Mouse (Mus musculus): ENCODE measurements at regions not wholly inside any gene's neighbourhood (a gene's known extent, or its start where the extent isn't known, plus 50 kb on each side); places are given as distances from the start of the nearest gene placed in this dataset.

DNA sequence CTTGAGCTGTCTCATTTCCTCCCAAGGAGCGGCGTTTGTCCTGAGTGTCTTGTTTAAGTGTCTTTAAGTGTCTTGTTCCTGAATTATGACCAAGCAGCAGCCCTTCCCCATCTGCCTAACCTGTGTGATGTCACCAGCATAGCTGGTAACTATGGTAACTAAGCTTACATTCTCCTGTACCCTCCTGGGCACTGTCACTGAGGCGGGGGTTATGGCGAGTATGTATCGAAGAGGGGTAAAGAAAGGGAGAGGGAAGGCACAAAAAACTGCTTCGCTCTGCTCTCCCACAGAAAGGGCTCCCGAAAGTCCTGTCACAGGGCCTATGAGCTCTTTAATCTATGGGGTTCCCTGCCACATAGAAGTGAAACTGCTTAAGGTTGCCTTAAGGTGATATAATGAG, 89.6 kb downstream of the Ppp4r2 start:
- no peak for DNase-seq (ENCODE audit: low spot score in 2 of 2)

DNA sequence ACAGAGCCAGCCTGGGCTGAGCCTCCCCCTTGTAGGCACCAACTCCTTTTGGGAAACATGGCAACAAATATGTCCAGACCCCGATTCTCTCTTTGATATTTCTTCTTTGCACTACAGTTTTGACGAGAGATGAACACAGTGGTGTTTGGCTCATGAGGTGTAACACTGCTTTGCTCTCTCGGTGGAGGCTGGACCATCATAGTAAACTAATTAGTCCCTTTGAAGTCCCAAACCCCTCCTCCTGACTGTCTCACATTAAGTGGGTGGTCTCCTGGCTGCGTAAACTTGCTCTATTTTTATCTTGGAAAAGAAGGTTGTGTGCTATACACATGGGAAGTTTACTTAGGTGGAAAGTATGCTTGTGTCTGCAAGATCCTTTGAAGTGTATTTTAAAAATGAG, 90.3 kb downstream of the Ppp4r2 start:
- DNase-seq (ENCODE audit: low spot score in 2 of 2) = no peak

DNA sequence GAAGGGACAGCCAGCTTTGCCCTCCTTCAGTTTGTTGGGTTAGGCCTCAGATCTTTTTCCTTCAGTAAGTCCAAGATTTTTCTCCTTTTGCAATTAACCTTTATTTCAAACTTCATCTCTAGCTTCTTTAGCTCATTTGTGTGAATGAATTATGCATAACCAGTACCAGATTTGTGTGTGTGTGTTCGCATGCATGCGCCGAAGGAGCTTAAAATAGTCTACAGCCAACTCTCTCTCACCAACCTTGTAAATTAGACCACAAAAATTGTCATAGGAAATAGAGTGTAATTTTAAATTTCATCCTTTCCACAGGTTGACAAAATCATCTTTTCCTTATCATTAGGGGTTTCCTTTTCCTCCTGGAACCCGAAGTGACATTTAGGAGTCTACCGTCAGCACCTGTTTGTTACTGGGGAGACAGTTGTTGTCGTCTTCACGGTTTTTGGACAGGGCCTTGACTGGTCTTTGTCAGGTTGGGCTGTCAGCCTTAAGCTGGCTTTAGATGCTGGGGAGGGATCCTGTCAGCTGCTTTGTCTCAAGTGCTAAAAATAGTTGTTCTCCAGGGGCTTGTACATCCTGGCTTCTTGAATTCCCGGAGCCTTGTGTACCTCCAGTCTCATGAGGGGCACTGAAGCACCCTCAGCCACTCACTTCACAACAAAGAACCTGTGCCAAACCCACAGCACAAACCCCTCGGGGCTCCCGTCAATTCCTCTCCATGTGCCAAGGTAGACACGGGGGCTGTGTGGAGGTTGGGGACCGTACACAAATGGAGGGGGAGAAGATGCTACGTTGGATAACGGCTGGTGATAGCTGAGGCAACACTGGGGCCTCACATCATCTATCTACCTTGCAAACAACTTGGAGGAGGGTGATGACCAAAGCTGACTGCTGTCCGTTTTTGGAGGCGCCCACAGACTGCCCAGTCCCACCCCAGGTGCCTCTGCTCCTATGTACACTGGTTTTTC, 95.7 kb downstream of the Ppp4r2 start:
- DNase-seq (ENCODE audit: low spot score in 2 of 2) = no peak

DNA sequence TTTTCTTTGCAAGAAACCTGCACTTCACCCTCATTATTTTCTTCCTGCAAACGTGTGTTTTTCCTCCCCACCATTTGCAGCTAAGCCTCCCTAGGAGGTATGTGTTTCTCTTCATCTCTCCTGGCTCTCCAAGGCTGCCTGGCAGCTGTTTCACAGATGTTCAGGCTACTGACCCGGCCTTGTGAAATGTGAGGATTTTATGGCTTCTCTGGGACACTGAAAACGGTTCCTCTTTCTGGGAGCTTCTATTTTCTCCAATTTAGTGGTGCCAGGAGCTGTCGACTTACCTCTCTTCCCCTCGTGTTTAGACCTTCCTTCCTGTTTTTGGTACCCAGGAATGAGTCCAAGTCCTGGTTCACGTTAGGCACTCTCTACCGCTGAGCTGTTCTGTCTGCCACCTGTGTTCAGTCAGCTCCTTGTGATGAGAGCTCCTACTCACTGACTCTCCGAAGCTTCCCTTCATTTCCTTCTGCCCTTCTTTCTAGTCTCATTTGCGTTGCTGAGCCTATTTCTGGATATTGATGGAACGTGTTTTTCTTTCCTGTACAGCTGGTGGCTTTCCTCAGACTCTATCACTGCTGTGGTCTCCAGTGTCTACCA, 96.4 kb downstream of the Ppp4r2 start:
- no peak for DNase-seq (ENCODE audit: low spot score in 2 of 2)

DNA sequence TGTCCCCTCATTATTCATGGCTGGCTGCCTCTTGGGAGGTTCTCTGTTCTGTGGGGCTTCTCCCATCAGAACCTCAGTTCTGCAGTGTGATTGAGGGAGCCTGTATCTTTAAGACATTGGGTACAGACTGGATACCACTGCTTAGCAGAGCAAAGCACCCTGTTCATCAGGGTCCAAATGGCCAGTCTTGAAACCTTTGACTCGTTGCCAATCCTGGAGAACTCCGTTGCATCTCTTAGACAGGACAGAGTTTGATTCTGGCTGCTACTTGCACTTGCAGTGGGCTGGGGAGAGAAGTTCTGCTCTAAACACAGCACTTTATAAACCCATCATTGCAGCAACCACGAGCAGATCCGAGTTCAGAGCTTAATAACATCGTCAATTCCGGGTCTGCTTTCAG, 97.3 kb downstream of the Ppp4r2 start:
- DNase-seq (ENCODE audit: low spot score in 2 of 2) = no peak

DNA sequence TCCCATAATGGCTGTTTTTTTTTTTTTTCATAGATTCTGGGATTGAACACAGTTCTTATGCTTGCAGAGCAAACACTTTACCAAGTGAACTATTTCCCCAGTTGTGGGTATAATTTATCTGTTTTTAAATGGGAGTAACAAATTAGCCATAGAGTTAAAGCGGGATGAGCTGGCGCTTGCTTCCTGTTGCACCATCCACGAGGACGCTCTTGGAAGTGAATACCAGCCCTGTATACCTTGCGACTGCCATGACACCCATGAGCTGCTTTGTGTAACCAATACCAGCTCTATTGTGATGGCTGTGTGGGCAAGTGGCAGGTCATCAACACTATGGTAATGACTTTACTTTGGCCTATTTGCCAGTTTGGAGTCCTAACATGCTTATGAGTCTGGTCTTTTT, 101.0 kb downstream of the Ppp4r2 start:
- no peak for DNase-seq (ENCODE audit: low spot score in 2 of 2)

DNA sequence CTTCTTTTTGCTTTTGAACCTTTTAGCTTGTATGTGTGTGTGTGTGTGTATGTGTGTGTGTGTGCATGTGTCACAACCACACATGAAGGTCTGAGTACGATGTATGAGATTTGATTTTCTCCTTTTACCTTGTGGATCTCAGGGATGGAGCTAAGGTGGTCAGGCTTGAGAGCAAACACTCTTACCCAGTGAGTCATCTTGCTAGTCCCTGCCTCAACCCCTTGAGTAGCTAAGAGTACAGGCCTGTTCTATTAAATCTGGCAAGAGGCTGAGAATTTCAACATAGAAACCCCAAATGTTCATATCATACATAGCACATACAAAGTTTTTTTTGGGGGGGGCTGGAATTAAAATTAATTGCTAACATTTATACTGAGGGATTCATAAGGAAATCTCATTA, 104.4 kb downstream of the Ppp4r2 start:
- DNase-seq (ENCODE audit: low spot score in 2 of 2) = no peak

DNA sequence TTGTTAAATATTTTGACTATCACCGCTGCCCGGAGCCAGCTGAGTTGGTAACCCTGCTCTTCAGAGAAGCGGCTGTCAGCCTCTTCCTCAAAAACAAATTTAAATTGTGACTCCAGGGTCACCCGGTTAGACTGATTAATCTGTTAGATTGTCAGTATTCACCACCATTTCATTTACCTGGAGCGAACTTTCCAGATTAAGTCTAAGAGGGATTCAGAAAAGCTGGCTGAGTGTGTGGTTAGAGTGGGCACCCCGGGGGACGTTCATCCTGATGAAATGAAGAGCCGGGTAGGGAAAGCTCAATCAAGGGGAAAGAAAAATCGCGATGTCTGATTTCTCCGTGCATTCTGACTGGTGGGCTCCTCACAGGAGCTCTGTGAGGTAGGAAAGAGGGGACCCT, 105.0 kb downstream of the Ppp4r2 start:
- no peak for DNase-seq (ENCODE audit: low spot score in 2 of 2)

DNA sequence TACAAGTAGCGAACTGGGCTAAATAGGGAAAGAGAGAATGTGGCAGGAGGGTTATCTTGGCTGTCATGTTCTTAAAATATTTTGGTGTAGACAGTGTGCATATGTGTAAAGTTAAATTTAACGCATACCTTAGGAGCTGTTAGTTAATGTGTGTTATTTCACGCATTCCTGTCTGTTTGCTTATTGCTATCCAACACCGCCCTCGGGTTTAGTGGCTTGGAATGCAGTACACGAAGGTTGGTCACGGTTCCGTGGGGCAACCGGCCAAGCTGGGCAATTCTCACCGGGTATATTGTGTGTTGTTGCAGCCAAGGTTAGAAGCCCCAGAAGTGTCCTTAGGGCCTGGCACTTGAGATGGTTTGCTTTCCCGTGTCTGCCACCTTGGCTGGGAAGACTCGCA, 105.6 kb downstream of the Ppp4r2 start:
- no peak for DNase-seq (ENCODE audit: low spot score in 2 of 2)

DNA sequence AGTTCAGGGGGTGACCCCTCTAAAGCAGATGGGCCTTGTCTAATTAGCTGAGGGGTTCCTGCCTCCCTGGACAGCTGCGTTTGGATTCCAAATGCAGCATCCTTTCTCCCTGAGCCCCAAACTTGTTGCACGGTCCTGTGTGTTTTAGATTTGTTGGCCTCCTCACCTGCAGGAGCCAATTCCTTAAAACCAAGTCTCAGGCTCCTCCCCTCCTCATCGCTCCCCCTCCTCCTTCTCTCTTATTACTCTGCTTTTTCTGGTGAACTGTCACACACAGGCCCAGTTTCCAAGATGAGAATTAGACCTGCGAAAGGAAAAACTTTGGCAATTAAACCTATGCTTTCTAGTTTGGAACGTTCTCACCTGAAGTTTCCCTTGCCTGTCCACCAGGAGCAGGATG, 106.3 kb downstream of the Ppp4r2 start:
- DNase-seq (ENCODE audit: low spot score in 2 of 2) = no peak

DNA sequence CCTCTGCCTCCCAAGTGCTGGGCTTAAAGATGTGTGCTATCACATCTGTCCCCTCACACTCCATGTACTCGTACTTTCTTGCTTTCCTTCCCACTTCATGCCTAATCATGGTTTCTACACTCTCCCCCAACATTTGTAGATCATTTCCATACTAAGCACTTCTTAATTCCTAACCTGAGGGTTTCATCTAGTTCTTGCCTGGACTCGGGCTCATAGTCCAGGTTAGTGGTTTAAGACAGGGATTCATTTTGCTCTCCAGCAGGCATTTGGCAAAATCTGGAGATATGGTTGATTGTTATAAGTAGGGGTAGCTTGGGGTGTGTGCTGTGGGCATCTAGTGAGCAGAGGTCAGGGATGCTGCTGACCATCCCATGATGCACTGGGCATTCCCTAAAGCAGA, 108.3 kb downstream of the Ppp4r2 start:
- DNase-seq (ENCODE audit: low spot score in 2 of 2) = no peak

DNA sequence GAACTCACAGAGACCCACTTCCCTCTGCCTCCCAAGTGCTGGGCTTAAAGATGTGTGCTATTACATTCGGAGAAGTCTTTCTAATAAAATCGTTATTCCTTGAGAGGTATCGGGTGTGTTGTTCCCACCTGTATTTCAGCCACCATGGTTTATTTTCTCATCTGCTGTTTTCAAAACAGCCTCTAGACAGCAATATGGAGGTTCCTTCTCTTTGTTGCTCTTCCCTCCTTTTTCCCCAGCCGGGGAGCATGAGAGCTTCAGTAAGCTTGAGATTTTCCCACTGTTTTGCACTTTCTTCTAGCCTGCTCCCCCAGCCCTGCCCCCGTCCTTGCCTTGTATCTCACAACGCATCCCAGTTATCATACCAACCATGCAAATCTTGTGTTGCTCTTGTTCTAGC, 109.5 kb downstream of the Ppp4r2 start:
- DNase-seq (ENCODE audit: low spot score in 2 of 2) = no peak

DNA sequence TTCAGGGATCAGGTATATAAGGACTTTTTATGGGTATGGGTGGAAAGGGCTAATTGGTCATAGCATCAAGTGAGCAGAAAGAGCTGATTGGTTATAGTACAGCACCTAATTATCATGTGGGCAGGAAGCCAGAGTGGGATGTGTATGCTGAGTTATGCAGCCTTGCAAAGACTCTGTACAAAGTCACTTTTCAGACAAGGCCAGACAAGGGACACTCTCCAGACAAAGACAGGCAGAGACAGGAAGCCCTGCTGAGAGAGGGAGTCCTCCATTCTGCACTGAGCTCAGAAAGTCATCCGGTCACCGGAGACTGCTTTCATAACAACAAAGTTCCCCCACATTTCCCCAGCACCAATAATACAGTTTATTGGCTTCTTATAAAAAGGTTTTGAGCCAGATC, 112.4 kb downstream of the Ppp4r2 start:
- no peak for DNase-seq (ENCODE audit: low spot score in 2 of 2)

DNA sequence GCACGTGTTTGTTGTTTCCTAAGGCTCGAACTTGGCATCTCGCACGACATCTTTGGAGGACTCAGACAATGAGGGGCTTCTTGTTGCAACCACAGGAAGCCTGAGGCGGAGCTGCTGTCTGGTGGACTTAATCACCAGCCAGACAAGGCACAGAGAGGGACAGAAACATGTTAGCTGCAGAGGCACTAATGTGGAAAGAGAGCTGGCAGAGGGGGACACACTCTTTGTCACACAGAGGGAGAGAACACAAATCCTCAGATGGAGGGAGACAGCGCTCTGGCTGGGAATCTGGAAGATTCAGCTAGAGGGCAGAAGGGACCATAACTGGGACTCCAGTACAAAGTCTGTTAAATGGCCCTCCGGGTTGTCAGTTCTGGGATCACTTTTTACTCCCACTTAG, 114.9 kb downstream of the Ppp4r2 start:
- no peak for DNase-seq (ENCODE audit: low spot score in 2 of 2)

DNA sequence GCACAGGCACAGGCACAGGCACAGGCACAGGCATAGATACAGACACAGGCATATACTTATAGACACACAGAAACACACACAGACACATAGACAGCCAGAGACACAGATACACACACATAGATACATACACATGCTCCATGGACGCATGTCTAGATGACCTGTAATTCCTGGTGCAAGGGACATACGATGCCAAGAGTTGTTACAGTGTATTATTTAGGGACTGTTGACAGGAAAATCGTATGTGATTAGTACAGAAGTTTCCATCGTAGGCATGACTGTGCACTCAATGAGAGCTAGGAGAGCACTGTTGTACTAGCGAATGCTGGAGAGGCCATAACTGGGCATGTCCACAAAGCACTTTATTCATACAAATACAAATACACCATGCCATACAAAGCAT, 118.2 kb downstream of the Ppp4r2 start:
- DNase-seq (ENCODE audit: low spot score in 2 of 2) = no peak

DNA sequence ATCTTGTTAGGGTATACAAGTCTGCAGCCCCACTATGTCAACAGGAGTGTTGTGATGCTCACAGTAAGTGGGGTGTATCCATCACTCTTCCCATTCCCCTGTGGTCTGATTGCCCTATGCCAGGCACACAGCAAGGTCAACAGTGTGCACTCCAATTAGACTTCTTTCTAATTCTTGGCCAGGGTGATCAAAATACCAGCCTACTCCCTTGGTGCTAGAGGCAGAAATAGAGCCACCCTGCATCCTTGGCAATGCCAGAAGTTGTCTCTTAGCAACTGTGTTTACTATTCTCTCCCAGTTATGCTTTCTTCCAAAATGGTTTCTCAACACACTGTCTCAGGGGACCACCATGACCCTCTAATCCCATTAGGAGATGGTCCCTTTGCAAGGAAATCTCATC, 119.0 kb downstream of the Ppp4r2 start:
- no peak for DNase-seq (ENCODE audit: low spot score in 2 of 2)

DNA sequence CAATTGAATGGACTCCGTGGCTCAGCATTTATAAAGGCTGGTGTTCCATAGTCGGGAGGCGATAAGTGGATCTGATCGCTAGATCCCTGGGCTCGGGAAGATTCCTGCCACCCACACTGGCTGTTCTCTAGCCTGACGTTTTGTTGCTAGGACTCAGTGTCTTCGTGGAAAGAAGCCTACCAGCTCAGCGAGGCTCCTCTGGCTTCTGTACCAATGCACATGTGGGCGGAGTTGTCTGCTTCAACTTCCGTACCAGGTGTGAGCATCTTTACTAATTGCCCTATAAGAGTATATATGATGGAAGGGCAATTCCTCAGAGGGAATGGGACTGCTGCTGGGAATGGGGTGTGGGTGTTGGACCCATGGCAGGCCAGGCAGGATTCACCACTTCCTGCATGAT, 121.1 kb downstream of the Ppp4r2 start:
- DNase-seq (ENCODE audit: low spot score in 2 of 2) = no peak

DNA sequence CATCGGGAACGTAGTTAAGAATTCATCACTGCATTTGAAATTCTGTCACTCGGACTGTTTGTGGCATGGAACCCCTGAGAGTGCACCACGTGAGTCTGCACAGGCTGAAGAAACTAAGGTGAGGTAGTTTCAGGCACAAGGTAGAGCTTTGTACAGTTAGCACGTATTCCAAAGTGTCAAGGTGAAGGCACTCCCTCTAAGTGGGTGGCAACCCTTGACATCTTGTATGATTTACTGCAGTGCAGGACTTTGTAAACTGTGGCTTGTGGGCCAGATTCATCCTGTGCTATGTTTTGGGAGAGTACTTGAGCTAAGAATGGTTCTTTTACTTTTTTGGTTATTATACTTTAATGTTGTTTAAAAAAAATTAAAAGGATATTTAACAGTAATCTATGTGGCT, 133.1 kb downstream of the Ppp4r2 start:
- no peak for DNase-seq (ENCODE audit: low spot score in 2 of 2)

DNA sequence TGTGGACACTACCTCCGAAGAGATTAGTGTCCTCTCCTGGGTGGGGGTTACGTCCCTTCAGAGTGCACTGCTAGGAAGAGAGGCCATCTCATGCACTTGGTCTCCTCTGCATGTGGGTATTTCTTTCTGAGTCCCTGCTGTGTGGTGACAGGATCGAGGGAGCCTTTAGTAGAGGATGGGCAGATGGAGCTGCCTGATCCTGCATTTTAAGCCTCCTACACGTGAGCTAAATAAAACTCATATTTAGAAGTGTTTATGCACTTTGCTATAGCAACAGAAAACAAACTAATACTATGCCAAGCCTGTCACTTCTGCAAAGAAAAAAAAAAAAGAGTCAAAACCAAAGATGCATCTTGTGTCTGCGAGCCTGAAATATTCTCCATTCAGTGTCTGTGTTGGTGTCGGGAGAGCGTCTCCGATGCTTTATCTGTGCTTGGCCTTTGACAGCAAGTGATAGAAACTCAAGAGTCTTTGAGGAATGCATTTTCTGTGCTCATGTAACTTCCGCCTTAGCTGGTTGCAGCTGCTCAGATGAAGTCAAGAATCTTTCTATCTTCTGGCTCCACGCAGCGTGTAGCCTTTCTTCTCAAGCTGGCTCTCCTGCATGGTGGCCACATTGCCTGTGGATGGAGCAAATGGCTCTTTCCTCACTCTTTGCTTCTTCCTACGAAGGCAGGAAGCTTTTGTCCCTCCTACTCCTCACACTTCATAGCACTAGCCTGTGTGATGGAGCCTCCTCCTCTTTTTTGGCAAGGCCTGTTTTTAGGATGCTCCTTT, 134.8 kb downstream of the Ppp4r2 start:
- no peak for DNase-seq (ENCODE audit: low spot score in 2 of 2)

DNA sequence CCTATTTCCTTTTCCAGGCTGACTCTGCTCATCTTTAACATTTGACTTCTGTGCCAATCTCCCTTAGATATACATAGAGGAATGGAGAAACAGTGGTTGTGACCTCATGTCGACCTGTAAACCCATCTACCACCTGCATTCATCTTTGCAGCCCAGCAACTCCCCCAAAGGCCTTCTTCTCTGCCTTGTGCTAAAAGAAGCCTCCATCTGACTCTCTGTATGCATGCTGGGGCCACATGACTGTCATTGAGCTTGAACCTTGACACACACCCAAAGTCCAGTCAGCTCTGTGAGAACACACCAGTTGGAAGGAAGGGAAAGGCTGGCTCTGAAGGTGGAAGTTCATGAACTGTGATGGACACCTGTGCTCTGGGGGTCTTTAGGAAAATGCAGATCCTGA, 135.5 kb downstream of the Ppp4r2 start:
- no peak for DNase-seq (ENCODE audit: low spot score in 2 of 2)

DNA sequence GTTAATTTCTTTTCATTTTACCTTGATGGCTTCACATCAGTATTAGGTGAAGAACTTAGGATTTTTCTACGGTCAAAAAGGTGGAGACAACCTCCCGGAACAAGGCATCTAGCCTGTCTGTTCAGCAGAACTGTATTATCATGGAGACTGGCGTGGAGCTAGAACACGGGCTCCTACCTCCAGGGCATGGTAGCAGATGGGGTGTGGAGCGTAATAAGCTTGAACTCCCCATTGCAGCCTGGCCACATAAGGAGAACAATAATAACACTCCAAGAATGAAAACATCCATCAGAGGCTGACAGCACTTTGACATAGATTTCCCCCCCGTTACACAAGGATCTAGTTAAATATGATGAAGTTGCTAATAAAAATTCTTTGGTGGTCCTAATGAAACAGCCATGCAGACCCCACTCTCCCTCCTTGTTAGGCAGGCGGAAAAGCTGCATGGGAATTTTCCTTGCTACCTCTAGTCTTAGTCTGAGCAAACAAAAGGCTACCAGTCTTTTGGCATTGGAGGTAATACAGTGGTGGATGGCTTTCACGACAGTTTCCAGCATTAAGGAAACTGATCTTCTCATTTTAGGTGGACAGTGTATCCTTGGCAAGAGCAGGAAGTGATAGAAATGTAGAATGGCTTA, 137.5 kb downstream of the Ppp4r2 start:
- DNase-seq (ENCODE audit: low spot score in 2 of 2) = no peak

DNA sequence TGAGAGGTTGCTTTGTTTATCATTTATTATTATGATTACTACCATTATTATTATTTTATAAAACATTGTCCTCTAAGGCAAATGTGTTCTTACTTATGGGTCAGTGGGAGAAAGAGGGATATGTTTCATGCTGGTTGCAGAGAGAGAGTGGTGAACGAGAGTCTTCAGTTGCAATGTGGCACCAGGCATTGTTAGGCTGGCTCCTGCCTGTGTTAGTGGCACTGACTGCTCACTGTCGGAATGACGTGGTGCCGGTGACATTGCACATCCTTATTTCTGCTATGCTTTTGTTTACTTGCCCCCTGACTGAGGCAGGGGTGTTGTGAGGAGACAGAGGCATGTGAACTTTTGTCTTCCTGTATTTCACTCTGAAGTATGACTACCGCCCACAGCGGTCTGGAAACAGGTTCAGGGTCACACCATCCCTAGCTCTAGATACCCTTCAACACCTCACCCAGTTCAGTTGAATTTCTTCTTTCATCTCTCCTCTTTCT, 138.1 kb downstream of the Ppp4r2 start:
- DNase-seq (ENCODE audit: low spot score in 2 of 2) = no peak
